Mouse (Mus musculus) ES-Bruce4 (cell line): ENCODE measurements around the gene Mrpl33.

Experiments used
- CTCF ChIP-seq: IDR thresholded peaks from one replicate; pipeline ENCODE4 v1.8.1; 2011; ENCODE audit warnings: low read depth, low read length
- EP300 ChIP-seq: IDR thresholded peaks from 2 replicates; pipeline ENCODE4 v1.6.1; 2011; ENCODE audit warnings: low read depth, low read length; ENCODE audit not compliant: insufficient read depth
- POLR2A ChIP-seq: IDR thresholded peaks from one replicate; pipeline ENCODE4 v1.8.1; 2011; ENCODE audit warnings: low read length; ENCODE audit not compliant: insufficient read depth

GRCm38 (mm10) chr5:31576539-31576975 is 20.2 kb upstream of the Mrpl33 start:
- no peak for TF ChIP-seq CTCF
- no peak for TF ChIP-seq POLR2A
- TF ChIP-seq EP300, result no peak
